Mouse (Mus musculus) C2C12 (cell line): Measurements from ENCODE around the gene Ppp1r21.

ENCODE experiments used
- CEBPB ChIP-seq: IDR thresholded peaks from one replicate; pipeline ENCODE4 v1.6.1; 2011; ENCODE audit warnings: low read depth, mild to moderate bottlenecking, control low read depth, moderate library complexity
- CTCF ChIP-seq: IDR thresholded peaks from one replicate; pipeline ENCODE4 v1.5.1; 2011; ENCODE audit not compliant: control insufficient read depth, insufficient read depth, insufficient read length
- MAX ChIP-seq: IDR thresholded peaks from one replicate; pipeline ENCODE4 v1.6.1; 2011; ENCODE audit warnings: mild to moderate bottlenecking, control low read depth
- MYOG ChIP-seq: IDR thresholded peaks from one replicate; pipeline ENCODE4 v1.6.1; 2011; ENCODE audit not compliant: control insufficient read depth, insufficient read length; ENCODE audit errors: extremely low read depth
- USF1 ChIP-seq: IDR thresholded peaks from one replicate; pipeline ENCODE4 v1.6.1; 2011; ENCODE audit warnings: low read depth, mild to moderate bottlenecking, control low read depth, moderate library complexity

DNA sequence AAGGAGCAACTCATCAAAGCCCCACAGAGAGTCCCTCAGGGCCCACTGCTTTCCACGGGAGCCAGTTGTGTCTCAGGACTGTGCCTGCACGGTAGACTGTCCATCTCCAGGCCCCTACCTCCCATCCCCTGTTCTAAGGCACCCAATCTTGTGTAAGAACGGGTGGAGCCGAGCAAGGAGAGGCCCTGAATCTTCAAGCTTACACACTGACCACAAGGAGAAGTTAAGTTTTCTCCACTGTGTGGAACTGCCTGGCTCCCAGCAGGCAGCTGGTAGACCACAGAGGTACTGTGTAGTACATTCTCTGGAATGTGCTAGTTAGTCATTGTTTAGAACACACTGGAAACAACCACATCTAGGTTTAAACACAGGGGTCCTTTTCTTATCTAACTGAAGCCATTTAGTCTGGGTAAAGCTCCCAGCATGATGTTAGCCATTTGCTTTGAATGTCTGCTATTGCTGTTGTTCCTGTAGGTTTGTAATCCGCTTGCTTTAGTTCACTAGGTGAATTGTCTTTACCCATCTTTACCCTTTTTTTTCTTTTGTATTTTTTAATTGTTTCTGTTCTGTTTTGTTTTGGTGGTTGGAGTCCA, 31.7 kb upstream of the Ppp1r21 start:
- TF ChIP-seq MYOG (no peak), CEBPB (no peak), CTCF (no peak), MAX (no peak), USF1 (no peak)
